Mouse (Mus musculus) megakaryocyte progenitor cell, adult 5-6 weeks (primary cell): ENCODE results near the gene Cacng1. TPM values are rescaled to one million over a fixed set of nuclear protein-coding genes. Genes with fewer than 3 reads are reported as not detected.

Experiments used
- ATAC-seq: replicated peaks from 2 replicates; pipeline ENCODE4 v1.8.0; 2016; ENCODE audit warnings: mild to moderate bottlenecking, moderate TSS enrichment, inconsistent platforms; ENCODE audit not compliant: poor library complexity
- total RNA-seq, 2 experiments: library from RNA; stranded (forward) in 1 of 2; stranded (reverse) in 1 of 2; fragments of 157-497, 149-512 nt in 1 of 2; fragments of 200-1000 nt in 1 of 2; gene quantifications; 2 replicates each; pipeline versions ENCODE4 v1.2.3 to v1.2.4; 2015 to 2017

Cacng1 gene
- total RNA-seq (2015) (not detected in 2 replicates), total RNA-seq (2017) (not detected in 2 replicates)

DNA sequence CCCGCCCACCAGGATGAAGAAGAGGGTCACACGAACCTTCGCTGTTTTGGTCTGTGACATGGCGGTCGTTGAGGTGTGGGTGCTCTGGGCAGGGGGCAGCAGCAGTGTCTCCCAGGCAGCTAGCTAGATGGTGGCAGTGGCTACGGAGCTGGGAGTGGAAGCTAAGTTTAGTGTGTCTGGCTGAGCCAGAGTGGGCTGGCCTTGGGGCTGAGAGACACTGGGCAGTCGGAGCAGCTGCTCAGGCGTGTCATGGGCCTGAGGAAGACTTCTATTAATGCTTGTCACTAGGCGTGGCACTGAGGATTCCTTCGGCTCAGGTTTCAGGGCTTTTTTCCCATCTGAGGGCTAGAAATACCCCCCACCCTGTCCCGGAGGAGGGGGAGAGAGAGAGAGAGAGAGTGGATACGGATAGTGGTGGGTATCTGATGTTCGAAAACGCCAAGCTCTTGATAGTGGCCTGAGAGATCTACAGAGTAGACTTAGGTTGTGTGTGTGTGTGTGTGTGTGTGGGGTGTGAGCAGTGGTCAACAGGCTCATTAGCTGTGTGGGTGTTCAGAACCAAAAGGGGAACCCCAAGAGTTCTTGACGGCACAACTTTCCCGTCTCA lies at the start of gene Cacng1:
Gene Cacng1, minus strand, starts transcription at position 191 of the 607 bp plus-strand sequence.
- no peak for ATAC-seq

DNA sequence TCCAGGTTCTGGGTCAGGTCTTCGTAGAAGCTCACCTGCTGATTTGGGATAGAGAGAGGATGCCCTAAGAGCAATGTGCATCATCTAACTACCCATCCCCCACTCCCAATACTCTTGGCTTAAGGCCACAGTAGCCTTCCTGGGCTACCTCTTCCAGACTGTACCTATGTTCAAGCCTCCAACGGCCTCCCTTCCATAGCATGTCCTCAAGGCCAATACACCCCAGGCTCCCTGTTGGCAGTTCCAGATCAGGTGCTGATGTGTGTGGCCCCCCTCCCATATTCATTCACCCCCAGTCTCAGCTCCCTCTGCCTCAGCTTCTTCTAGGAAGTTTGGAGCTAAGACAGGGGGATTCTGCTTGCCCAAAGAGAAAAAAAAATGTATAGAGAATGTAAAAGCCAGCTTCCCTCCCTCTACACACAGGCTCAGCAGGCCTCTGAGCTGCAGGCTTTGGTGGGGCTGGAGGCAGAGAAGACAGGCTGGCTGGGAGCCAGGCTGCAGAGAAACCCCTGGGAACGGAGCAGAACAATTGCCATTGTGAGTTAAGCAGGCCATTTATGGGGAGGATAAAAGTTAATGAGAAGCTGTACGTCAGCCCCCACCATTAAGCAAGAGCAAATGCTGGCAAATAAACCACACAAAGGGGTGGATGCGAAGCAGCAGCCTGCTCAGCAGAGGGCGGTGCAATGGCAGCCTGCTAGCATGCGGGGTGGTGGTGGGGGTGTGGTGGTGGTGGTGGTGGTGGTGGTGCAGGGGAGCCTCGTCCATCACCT lies 46.6 kb upstream of the Cacng1 start:
- ATAC-seq: no peak

DNA sequence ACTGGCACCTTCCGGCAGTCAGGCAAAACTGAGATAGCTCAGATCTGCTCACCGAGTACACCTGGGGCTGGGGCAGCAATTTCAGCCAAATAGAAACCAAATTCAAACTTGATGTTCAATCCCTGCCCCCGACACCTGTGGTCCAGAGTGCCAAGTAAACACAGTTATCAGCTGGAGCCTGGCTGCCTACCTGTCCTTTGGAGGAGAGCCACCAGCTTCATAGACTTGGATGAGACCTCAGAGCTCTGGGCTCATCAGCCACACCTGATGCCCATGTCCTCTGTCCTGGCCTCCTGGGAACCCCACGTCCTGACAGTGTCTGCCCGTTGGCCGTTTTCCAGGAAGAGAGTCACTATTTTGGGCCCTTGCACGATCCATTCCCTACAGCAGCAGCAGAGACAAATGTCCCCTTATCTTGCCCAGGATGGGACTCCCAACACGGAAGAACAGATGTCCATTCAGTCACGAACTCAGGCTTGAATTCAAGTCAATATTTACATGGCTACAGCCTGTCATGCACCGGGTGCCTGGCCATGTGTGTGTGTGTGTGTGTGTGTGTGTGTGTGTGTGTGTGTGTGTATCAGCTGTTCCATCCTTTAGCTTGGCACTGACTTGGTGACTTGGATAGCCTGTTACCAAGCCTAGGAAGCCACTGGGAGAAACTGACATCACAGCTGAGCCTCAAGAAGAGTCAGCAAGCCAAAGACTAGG lies 45.6 kb upstream of the Cacng1 start:
- no peak for ATAC-seq

DNA sequence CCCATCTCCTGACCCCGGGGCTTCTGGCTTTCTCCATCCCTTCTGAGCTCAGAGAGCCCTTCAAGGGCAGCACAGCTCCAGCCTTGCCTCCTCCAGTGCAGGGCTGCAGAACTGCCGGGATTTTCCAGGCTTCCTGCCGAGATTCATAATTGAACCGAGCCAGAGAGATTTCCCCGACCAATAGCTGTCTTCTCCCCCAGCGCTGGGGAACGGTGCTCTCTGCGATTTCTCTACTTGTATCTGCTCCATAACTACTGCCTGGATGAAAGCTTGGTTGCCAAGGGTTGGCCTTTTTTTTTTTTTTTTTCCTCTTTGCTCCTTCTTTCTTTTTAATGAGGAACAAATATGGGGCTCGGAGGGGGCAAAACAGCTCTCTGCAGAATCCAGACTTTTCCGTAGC lies 43.7 kb upstream of the Cacng1 start:
- ATAC-seq: no peak

DNA sequence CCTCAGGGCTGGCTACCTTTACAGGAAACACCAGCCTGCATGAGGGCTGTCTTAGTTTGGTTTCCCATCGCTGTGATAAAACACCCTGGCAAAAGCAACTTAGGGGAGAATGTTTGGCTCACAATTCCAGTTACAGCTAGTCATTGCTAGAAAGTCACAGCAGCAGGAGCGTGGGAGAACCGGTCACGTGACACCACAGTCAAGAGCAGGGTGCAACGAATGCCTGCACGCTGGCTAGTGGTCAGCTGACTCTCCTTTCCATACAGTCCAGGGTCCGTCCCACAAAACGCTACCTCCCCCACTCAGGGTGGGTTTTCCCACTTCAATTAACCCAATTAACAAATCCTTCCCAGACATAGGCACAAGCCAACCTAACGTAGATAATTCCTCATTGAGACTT lies 43.2 kb upstream of the Cacng1 start:
- no peak for ATAC-seq

DNA sequence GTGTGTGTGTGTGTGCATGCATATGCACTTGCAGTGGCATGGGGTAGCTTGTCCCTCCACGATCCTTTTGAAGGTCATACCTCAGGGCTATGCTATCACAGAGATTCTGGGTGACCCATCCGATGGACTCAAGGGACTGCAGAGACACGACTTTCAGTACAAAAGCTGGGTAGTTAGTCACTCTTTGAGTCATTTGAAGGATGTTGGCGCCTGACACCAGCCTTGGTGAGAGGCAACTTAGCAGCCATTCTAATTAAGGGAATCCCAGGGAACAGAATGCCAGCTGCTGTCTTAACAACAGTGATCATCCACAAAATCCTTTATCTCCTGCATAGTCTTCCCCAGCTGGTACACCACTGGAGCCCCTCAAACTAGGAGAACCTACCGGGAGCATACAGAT lies 32.8 kb upstream of the Cacng1 start:
- no peak for ATAC-seq

DNA sequence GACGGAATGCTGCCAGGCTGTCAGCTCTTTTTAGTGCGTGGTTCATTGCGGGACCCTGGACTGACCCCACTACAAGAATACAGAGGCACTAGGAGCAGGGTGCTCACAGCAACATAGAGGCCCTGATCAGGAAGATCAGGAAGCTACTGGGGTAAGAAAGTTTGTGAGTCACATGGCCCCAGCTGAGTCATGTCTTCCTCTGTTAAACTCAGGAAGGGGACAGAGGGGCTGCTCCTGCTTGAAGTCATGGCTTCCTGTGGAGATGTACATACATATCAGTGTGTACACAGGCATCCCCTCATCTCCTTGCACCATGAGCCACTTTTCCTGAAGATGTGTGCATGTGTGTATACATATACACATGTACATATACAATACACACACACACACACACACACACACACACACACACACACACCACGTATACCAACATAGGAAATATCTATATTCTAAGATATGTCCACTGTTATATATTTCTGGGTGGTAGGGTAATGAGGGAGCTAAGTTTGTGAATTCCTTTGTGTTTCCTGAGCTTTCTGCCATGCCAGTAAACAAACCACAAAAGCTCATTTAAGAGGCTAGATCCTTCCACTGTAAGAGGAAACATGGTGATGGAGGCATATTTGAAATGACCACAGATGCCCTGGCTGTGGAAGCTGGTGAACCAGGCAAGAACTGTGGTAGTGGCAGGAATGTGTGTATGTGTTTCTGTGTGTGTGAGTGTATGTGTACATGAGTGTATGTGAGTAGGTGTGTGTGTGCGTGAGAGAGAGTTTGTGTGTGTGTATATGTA lies 32.1 kb upstream of the Cacng1 start:
- no peak for ATAC-seq

DNA sequence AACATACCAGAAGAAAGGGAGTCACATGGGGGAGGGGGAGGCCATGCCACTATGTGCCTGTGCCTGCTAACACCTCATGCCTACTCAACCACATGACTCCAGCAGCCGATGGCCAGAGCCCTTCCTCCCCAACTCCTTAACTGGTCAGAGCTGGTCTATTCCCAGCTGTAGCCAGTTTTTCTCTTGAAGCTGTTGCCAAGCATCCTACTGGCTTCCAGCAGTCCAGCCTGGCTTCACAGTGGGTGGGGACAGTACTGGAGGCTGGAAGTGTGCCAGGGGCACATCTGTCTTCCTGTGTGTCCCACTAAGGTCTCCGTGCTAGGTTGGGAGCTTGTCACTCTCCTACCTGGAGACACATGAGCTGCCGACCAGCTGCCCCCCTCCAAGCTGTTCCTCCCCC lies 26.8 kb upstream of the Cacng1 start:
- ATAC-seq: no peak

DNA sequence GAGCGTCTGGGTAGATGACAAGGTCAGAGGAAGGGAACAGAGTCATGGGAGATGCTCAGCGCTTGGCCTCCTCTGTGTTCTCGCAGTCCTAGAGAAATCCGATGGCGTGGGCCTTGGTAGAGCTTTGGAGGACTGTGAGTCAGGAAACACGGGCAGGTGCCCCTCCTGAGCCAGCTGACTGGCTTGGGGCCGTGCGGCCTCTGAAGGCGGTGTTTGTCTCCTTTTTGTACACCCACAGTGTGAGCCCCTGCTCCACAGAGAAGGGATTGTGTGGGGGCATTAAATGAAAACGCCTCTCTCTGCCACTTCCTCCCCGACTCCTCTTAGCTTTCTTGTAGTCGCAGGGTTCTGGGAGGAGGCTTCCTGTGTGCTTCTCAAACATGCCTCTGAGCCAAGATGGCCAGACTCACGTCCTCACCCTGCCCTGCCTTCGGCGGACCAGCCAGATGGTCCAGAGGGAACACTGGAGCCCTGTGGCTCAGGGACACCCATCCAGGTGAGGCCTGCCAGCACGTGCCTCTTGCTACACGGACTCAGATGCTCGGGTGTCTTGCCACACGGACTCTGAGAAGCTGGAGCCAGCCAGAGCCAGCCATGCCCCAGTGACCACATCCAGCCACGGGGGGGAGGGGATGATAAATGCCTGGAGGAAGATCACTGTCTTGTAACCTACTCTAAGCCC lies 22.2 kb upstream of the Cacng1 start:
- no peak for ATAC-seq

DNA sequence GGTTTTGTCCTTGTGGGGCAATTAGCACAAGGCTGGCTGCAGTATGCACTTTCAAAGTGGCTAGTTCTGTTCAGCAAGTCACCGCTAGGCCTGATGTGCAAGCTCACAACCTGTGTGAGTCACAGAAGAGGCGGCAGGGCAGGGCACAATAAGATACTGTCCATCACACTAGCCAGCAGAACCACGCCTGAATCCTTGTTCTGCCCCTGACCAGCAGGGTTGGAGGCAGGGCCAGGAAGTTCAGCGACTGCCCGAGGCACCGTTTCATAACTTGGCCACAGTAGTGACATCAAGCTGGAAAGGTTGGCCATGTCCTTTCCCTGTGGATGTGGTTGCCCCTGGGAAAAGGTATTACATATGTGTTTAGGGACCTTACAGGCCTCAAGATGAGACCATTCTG lies 21.6 kb upstream of the Cacng1 start:
- no peak for ATAC-seq

DNA sequence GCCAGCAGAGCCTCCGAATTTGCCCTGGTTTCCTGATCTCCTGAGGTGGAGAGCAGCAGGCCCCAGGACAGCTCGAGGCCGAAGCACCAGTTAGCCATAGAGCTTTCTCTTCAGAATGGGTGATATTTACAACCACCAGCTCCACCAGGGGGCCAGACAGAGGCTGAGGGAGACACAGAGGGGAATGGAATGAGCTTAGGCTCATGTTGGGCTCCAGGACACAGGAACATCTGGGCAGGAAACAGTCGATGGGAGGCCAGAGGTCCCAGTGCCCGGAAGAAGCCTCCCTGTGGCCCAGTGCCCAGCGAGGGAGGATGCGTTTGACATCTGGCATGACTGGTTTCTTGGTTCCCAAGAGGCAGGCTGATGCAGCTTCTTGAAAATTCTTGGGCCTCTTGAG lies 17.8 kb upstream of the Cacng1 start:
- ATAC-seq: no peak

DNA sequence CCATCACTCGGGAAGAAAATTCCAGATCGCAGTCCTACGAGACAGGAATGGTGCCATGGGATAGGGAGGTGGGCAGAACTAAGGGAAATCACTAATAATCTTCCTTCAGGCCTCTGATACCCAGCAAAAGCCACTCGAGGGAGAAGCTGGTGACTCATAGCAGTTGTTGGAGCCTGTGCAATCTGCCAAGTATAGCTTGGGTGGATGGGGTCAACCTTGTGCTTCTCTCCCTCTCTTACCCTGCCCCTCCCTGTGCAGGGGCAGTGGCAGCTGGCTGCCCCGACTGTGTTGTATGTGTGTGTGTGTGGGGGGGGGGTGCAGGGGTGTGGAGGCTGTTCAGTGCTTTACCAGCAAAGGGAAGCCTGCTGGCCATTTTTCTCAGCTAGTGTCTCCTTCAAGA lies 15.2 kb upstream of the Cacng1 start:
- no peak for ATAC-seq

DNA sequence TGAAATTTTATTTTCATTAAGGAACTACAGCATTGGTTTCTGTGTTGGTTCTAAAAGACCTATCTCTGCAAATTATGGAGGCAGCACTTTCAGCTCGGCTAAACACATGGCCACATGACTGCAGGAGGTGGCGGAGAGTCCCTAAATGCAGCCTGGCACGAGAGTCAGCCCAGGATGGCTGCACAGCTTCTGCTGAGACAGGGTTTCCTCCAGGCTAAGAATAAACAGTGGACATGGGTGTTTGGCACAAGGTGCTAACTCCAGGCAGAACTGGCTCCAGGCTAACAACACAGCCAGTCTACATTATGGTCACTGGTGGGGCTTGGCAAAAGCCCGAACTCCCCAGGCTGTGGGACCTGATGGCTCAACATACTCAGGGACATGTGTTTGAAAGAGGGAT lies 14.6 kb upstream of the Cacng1 start:
- ATAC-seq: no peak

DNA sequence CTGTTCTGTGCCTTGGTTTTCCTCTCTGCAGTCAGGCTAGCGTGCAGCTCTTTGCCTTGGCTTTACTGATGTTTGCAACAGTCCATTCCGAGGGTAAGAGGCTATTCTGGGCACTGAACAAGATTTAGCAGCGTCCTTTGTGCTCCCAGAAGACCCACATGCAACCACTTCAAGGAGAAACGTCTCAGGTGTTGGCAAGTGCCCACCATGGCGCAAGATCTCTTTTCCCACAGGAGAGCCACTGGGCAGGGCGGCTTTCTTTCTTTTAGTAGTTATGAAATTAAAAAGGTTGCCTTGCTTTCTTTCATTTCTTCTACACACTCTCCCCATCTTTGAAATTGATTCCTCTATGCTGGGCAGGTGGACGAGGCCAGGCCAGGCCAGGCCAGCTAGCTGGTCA lies 12.8 kb upstream of the Cacng1 start:
- no peak for ATAC-seq

DNA sequence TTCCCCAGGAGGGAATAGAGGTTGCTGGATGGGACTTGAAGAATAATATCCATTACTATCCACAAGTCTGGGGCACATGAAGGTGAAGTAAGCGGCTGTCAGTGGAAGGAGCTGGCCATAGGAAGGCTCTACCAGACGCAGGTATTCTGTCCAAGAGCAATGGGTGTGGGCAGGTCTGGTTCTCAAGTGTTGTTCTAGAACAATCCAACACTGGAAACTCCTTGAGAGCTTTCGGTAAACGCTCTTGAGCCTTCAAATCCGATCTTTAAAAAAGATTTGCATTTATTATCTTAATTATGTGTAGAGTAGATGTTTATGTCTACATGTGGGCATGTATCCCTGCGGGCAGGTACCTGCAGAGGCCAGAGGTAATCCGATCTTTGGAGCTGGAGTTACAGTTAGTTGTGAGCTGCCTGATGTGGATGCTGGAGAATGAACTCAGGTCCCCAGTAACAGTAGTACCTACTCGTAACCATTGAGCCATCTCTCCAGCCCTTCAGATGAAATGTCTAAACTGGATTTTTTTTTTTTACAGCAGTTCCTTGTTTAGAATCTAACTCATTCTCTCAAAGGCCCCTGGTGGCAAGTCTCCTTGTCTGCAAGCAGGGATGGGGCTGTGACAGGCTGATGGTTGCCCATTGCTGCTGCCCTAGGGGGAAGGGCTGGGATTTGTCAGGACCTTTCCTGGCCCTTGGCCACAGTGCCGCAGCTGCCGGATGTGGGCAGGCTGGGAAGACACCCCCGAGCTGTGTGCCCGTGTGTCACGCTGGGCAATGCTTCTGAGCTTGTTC lies 11.9 kb upstream of the Cacng1 start:
- ATAC-seq: no peak

DNA sequence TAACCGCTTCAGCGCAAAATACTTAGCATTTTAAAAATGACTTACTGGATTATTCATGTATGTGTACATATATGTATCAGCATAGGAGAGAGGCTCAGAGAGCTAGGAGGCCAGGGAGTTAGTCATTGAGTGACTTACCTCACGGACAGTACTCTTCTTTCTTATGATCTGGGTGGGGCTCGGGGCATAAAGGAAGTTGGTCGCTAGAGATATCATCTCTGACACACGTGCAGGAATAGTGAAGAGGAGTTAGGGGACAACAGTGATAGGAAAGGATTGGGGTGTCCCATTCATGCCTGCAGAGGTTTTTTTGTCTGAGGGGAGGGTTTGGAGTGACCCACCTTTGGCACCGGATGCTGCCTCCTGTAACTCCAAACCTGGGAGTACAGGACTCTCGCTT lies 8.3 kb upstream of the Cacng1 start:
- no peak for ATAC-seq

DNA sequence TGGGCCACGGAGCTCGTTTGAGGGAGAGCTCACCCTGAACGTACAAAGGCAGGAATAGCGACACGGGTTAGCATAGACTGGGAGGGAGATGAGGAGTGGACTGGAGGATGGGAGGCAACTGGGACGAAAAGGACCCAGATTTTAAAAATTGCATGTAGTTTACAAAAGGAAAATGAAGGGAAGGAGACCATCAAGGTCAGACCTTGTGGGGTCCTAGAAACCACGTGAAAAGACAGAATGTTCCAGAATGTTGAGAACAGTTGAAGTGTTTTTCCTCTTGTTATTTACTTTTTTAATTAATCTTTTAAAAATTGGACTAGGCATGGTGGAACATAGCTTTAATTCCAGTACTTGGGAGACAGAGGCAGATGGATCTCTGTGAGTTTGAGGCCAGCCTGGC lies 4.7 kb upstream of the Cacng1 start:
- no peak for ATAC-seq

DNA sequence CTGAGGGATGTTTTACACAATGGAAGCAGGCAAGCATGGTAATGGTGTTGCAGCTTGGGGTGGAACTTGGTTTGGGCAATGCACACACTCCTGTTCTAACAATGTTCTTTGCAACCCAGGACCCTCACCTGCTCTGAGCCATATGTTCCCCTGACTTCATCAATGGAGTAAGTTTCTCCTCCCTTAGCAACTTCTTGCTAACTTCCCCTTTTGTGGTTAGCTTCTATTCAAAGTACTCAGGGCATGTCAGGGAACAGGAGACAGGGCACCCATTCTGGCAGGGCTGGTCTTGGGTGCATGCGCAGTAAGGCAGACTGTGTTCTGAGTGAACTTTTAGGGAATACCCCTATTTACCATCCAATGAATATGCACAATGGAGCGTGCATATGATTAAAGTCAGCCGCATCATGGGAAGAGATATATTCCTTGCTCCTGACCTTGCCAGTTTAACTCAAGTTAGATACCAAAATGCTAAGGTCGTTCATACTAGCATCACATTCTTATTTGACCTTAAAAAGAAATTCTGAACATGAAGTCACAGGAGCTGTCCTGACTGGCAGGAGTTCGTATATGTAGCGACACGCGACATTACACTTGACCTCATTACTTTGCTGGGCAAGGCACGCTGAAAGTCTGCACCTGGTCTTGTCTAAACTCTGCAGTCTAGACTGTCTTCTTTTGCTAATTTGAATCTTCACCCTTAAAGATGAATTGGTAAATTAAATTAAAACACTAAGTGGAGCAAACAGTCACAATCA lies 4.1 kb upstream of the Cacng1 start:
- ATAC-seq: peak; percentile 93

DNA sequence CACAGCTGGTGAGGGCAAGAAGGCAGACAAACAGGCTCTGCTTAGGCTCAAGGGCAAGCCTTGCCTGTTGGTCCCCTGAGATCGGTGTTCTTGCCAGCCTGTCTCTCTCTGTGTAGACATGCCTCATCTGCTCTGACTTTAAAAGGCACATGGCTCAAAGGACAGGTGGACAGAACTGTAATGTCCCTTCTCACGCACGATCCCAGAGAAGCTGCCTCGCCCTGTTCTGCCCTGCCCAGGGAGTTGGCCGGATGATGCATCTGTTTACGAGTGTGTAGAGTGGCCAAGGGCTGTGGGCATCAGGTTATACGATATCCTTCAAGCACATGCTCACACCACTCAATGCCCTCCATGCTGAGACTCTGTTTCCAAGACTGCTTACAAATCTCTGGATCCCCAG lies 2.0 kb downstream of the Cacng1 start:
- no peak for ATAC-seq
